ENCODE assay signal across 8 mouse cellular contexts in the genomic region with DNA sequence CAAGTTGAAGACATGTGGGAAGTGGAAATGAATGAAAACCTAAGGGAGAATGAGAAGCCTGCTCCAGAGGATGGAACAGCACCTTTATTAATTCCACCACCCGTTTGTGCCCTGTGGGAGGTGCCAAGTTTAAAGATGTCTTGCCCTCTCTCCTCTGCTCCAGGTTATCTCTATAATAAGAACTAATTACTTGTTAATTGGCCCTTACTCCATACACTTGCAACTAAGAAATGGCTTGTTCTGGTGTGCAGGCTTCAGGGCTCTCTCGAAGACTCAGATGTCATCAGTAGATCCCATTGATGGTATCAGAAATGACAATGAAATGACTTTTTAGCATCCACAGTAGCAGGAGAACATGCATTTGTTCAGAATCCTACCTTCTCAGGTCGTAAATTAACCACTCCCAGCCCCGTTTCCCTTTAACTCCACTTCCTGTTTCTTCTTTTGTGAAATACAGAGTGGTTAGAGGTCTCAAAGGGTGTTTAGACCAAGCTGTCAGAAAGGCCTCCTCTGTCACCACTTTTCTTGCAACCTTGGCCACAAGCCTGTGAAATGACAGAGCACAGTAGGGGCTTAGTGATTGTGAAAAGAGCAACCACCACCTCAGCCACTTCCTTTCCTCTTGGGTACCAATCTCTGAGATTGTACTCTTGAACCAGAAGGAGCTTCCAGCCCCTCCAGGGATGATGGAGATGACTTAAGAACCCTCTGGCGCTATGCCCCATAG. TPM values are rescaled to one million over a fixed set of nuclear protein-coding genes. Genes with fewer than 3 reads are reported as not detected.
DNase-seq lines count a peak whose midpoint lies in the region; ATAC-seq and TF ChIP-seq lines count a peak whose summit lies in the region.

Ifrd1 (minus strand) TSS at position 51 of the 727 bp plus-strand sequence.

- H3K27ac ChIP-seq in layer of hippocampus, adult 2 months: no peak within 1 kb of the TSS
- H3K27ac ChIP-seq in intestine, postnatal 0 days (ENCODE audit: low read depth, low read length): no peak within 1 kb of the TSS

- ATAC-seq in granulocyte monocyte progenitor cell, adult 5-6 weeks (replicated peaks; ENCODE audit: poor library complexity, severe bottlenecking): peak; percentile 91
- ATAC-seq in intestine, postnatal 0 days: no peak

- H3K4me2 ChIP-seq in intestine, postnatal 0 days (replicated peaks; ENCODE audit: low read depth): peak within 1 kb of the TSS; percentile 33

- H3K4me3 ChIP-seq in layer of hippocampus, adult 2 months: no peak within 1 kb of the TSS
- H3K4me3 ChIP-seq in intestine, postnatal 0 days (ENCODE audit: low read depth, low read length): no peak within 1 kb of the TSS

- no peaks in the 10 kb centered on the region for H3K36me3 ChIP-seq in intestine, postnatal 0 days (ENCODE audit: control insufficient read depth, insufficient read depth)

- DNase-seq in layer of hippocampus, adult 2 months (ENCODE audit: low spot score in 2 of 2): no peak
- no peak for DNase-seq in layer of hippocampus, adult 11-12 months (ENCODE audit: low spot score)
- no peak for DNase-seq in brain, embryonic 14.5 days (ENCODE audit: low read depth)
- DNase-seq in lung, postnatal 36 days: peak; percentile 58
- DNase-seq in right cerebral cortex, postnatal 36 days (ENCODE audit: low spot score in 2 of 2): no peak
- no peak for DNase-seq in right cerebral cortex, postnatal 25 days

- TF ChIP-seq CTCF in layer of hippocampus, adult 2 months (conservative IDR thresholded peaks at IDR 0.05): no peak
- no peak for TF ChIP-seq CTCF in brain, embryonic 14.5 days (IDR thresholded peaks at IDR 0.05; ENCODE audit: borderline replicate concordance, extremely low read depth, insufficient read depth, insufficient read length)
- no peak for TF ChIP-seq CTCF in intestine, postnatal 0 days (IDR thresholded peaks at IDR 0.05; ENCODE audit: low read depth)

- no peak for TF ChIP-seq POLR2A in brain, embryonic 14.5 days (IDR thresholded peaks at IDR 0.05; ENCODE audit: borderline replicate concordance, extremely low read depth, insufficient read depth, insufficient read length, poor library complexity, severe bottlenecking)

- H3K4me1 ChIP-seq in intestine, postnatal 0 days (replicated peaks; ENCODE audit: control insufficient read depth, insufficient read depth, low read length): peaks cover 8% of the 10 kb centered on the region

- WGBS in intestine, postnatal 0 days: 55% methylated on average over 5 of the region's 5 CpGs

- no peaks in the 10 kb centered on the region for H3K9me3 ChIP-seq in intestine, postnatal 0 days (ENCODE audit: control insufficient read depth)

- no peaks in the 10 kb centered on the region for H3K27me3 ChIP-seq in intestine, postnatal 0 days (replicated peaks; ENCODE audit: control insufficient read depth, insufficient read depth, low read length)

- H3K9ac ChIP-seq in intestine, postnatal 0 days (ENCODE audit: low read depth, low read length): no peak within 1 kb of the TSS

RNA-seq across cellular contexts. Expression of gene Ifrd1, which starts in this region (rescaled TPM):
- total RNA-seq in layer of hippocampus, adult 2 months (2021): 100 to 1,000 TPM in 1 of 2 experiments, 10 to 100 TPM in 1; 89.3 to 102 TPM
- 59.0 and 59.6 TPM in 2 replicates for polyA plus RNA-seq in brain, embryonic 14.5 days (2012; rRNA removed)
- total RNA-seq in granulocyte monocyte progenitor cell, adult 5-6 weeks (2014; fragmentation: Nextera tagmentation): 91.2 and 111 TPM in 2 replicates
- 107 and 115 TPM in 2 replicates for total RNA-seq in granulocyte monocyte progenitor cell, adult 5-6 weeks (2017)
- 98.3 and 113 TPM in 2 replicates for polyA plus RNA-seq in intestine, postnatal 0 days (2015; fragmentation: Nextera tagmentation; extraction: Ambion mirVana)
